1 mouse cellular context compared by ENCODE assay signal in genomic region chr3:153902595-153902994, GRCm38 (mm10).
TF ChIP-seq lines count a peak whose summit lies in the region.

No protein-coding gene starts in this region.

TF ChIP-seq in CH12.LX, 34 proteins besides CTCF, POLR2A, EP300 and RAD21:
- TF ChIP-seq CHD2 (IDR thresholded peaks at IDR 0.05; ENCODE audit: low read length), result no peak
- TF ChIP-seq ZMIZ1 (IDR thresholded peaks at IDR 0.05; ENCODE audit: low read depth, low read length), result 0 out of 2 replicates have a peak, but pooled peaks have one; percentile 53
